Mouse (Mus musculus) frontal cortex, postnatal 25 days (tissue): ENCODE measurements around the gene Sdha.
A peak's percentile ranks its signal among the peaks of the same experiment; 100 is the strongest.

Experiments used
- DNase-seq, 2 experiments: peaks; one replicate each; pipeline ENCODE4 v3.0.0; 2022; ENCODE audit warnings: low spot score in 2 of 2

The Sdha gene

DNA sequence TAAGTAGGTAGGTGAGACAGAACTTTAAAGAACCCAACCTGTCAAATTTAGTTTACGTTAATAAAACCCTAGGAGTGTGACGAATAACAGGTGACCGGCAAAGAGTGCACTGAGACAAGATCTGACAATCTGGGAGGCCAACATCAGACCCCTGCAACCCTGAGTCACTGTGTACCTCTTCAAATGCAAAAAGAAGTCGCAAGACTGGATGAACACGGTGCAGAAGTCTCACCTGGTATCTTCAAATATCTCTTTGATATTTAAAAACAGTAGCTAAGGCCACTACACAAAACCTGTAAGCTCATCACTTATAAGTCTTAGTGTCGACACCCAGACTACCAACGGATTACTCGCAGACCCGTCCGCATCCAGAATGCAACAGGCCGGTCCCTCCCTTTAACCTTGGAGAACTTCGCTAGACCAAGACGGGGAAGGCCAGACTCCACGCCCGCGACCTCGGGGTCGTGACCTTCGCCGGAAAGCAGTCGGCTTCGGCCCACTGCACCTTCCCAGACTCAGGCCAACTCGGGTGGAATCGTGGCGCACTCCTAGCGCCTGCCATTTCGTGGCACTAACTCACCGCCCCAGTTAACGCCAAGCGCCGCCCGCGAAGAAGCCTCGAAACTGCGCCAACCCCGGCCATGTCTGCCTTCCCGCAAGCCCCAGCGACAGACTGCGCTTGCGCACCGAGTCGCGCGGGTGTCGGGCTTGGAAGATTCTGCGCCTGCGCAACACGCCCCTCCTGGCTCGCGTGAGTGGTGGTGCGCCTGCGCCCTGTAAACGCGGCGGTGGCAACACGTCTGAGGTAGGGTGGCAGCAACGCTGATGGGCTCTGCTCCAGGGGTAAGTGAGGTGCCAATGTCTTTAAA is at the start of gene Sdha, which contains the start of gene Ccdc127:
Sdha (minus strand) TSS at position 715 of the 869 bp plus-strand sequence.
Ccdc127 (plus strand) TSS at position 744 of the 869 bp plus-strand sequence.
- DNase-seq, result peak; percentile 93 to 96

DNA sequence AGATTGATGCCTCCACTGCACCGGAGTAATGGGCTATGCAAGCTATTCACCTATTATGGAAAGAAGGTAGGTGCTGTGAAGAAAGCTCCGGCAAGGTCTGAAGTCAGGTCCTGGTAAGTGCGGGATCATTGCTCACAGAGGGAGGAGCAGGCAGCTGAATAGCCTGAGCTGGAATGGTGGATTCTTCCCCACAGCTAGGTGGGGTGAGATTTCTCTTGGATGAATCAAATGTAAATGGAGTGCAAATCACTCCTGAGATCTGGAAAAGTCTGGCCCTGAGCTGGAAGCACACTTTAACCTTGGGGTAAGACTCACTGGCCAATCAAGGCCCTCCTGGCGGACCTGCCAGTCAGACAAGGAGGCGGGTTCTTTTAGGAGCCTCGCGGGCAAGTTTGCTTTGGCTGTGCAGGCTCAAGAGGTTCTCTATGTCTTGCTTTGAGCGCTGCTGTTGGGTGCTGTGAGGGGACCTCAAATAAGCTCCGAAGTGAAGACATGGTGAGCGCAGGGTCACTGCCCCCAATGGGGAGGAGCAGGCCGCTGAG is 49.3 kb upstream of the Sdha start, which contains the start of gene Ftl1-ps1:
Ftl1-ps1 (plus strand) TSS at position 397 of the 542 bp plus-strand sequence.
- DNase-seq, result no peak

DNA sequence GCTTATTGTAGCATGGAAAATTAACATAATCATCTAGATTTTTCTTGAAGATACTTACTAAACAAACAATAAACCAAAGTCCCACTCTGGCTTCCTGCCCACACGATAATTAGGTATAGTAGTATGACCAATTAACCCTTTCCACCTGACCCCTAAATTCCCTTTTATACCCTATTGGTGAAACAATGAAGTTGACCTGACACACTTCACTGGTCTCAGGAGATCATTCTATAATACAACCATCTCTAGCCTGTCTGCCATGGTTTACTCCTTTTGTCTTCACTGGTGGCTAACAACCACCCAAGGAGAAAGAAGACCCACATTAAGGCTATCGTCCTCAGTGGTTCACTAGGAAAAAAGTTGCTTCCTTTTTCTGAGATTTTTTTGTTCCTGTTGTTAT is 41.1 kb upstream of the Sdha start:
- DNase-seq, result no peak

DNA sequence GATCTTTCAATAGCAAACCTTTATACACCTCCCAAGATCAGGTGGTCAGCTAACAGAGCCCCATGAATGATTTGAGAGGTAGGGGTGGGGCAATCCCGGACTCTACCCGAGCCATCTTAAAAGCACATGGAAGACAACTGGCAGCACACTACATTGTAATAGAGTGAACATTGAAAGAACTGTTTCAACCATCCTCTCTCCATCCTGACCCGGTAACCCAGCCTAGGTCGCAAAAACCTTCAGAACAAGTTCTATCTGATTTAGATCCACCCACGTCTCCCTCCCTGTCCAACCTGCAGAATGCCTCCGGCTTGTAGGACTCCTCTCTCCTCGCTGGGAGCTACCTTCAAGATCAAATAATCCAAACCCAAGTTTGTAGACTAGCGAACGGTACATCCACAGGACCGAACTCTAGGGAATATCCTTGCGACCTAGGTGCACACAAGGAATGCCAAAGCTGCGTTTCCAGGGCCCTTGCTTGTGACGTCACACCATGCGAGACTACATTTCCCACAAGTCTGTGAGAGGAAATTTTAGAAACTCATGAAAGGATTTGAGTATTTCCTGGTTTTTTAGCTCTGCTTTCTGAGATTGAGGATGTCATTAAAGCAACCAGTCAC is 40.4 kb upstream of the Sdha start, which contains the start of gene Zfp72:
Zfp72 (minus strand) TSS at position 466 of the 620 bp plus-strand sequence.
- DNase-seq, result peak; percentile 59 to 68

DNA sequence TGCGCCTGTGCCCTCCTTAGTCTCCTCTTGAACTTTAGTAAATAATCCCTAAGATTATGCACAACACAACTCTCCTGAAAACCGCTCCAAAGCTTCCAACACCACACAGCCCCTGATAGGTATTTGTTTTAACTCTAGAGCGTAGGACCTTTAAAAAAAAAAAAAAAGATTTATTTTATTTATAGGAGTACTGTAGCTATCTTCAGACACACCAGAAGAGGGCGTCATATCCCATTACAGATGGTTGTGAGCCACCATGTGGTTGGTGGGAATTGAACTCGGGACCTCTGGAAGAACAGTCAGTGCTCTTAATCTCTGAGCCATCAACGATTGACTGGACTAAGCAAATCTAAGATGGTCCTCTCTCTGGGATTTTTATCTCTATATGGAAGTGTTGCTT is 39.6 kb upstream of the Sdha start:
- DNase-seq, result no peak

DNA sequence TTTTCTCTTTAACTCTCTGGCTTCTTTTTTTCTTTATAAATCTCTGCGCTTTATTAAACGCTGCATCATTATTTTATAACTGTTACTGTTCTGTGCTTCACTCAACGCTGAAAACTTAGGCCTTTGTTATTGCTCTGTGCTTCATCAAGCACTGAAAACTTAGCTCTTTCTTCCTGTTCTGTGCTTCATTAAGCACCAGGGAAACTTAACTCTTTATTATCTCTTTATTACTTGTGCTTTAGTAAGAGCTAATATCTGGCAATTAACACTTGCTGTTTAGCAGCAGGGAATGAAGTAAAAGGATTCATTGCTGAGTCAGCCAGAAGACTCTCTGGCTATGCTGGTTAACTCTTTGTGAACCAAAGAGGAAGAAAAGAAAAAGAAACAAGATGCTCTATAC is 32.2 kb upstream of the Sdha start:
- no peak for DNase-seq

DNA sequence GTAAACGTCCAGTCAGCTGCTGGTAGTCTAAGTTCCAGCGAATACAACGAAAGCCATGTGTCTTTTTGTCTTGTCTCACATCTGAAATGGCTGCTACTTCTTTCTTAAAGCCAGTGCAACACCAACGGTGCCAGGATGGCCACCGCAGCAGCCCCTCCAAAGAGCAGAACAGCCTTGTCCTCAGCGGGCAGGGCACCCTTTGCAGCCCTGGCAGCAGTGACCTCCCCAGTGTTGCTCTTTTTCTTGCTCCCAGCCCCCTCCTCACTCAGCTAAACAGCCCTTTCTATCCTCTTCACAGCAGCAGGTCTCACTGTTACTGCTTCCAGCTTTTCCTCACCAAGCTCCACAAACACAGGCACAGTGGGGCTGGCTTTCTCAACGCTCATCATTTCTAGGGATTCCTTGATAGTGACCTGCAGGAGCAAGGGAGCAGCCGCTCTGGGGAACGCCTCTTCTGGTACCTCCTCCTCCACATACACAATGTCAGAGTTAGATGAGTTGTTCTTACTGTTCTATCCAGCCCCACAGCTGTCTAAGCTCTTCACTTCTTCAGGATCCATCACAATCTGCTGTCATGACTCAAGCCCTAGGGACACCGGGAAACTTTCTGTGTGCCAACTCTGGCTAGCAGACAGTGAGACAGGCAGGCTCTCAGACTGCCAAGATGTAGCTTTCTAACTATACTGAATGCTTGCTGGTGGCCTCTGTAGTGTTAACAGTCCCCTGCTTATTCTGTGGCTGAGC is 31.6 kb upstream of the Sdha start:
- DNase-seq, result no peak

DNA sequence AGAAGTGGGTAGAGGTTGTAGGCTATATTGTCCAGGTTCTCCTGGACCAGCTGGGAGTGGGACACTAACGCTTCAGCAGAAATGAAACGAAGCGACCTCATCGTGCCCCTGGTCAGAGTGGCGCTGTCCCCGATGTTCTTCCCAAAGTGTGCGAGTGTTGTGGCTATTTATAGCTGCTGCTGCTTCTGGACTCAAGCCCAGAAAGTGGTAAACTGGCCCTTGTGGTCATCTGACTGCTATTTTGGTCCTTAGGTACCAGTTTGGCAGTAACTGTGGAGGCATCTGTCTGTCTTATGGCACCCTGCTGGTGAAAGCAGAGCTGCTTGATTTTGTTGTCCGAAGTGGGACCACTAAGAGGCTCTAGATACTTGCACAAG is 13.8 kb upstream of the Sdha start, which contains the start of gene Lrrc14b:
Lrrc14b (minus strand) TSS at position 147 of the 377 bp plus-strand sequence.
- no peak for DNase-seq

DNA sequence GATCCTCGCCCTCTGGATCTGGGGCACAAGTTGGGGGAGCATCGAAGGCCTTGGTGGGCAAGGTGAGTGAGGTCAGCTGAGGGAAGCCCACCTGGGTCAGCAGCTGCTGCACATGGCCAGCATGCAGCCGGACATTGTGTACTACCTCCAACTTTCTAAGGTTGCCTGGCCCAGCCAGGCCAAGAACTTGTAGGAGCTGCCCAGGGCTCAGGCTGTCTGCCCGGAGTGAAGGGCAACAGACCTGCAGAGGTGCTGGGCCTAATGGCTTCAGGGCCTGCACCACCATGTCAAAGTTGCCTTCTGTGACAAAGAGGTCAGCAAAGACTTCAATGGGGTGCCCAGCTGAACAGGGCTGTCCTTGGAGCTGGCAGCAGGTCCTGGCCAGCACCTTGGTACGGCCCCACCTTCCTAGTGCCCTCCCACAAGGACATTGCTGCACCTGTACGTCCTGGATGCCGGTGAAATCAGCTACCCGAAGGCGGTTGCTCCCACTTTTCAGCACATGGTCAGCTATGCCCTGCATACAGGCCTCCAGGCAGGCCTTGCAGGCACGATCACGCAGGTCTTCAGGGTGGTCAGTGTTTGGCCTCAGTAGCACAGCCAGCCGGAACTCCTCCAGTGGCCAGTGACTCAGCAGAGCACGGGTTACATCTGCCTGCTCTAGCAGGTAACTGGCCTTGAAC is 13.2 kb upstream of the Sdha start:
- DNase-seq, result no peak

DNA sequence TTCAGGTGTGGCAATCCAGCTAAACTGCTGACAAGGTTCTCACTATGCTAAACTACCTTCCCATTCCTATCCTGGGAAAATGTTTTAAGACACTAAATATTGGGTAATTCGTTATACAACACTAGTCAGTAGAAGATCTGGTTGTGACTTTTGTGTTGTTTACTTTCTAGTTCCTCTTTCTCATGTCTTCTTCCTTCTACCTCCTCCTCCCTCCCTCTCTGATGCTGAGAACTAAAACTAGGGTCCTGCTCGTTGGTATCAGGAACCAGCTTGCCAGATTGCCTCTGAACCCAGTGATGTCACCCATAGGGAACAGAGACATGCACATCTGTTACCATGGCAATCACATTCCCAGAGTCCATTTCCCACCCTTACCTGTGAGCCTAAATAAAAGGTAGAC is 12.1 kb upstream of the Sdha start:
- no peak for DNase-seq

DNA sequence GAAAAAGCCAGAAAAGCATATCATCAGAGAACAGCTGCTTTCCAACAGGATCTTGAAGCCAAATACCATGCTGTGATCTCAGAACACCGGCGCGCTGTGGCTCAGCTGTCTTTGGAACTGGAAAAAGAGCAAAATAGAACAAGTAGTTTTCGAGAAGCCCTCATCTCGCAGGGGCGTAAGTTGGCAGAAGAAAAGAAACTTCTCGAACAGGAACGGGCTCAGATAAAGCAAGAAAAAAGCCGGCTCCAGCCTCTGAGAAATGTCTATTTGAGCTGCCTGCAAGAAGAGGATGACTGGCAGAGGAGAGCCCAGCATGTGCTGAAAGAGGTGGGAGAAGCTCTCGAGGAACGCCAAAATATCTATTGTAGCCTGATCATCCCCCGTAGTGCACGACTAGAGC is 6.4 kb upstream of the Sdha start:
- DNase-seq, result no peak

DNA sequence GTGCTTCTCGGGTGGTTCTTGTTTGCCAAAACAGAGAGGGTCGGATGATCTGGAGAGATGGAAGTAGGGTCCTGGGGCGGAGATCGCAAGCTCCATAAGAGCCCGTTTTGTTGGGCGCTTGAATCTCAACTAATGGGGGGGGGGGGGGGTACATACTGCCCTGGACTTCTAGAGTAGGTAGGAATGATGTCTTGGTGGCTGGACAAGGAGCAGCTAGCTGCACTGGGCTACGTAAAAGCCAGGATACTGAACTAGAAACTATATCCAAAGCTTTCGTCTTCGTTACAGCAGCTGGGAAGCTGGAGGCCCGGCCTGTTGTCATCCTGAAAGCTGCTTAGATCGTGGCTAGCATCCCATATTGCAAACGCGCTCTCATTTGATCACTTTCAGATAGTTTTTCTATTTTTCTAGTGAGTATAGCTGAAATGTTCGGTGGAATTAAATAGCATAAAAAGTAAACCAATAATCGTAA is 391 bp upstream of the Sdha start:
- DNase-seq, result no peak

DNA sequence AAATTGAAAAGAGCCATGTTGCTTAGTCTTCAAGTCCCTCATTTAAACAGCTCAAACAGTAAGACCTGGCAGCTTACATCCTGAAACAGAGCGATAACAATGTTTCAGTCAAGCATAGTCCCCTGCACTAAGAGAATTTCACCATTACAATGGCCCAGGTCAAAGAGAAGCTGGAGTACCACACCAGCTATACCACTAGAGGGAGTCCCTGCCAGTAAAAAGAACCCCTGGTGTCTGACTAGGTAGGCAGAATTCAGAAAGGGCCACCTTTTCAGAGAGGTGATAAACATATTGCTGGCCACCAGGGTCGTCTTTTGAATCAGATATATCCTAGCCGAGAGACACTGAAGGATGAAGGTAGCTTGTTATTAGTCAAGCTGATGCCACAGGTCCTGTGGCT is 9.0 kb downstream of the Sdha start:
- DNase-seq, result no peak

DNA sequence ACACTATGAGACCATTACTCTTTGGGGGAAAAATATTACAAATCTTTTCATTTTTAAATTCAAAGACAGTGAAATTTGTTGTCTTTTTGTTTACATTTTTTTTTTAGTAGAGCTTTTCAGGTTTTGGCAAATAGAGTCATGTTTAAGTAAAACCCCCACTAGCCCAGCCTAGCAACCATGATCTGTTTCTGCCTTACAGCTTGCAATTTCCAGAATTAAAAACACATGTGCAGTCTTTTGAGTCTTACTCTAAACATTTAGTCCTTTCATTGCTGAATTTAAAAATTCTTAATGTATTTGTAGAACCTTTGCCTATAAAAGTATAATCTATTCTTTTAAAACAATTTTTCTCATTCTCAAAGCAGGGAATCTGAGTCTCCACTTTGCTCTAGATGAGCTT is 20.8 kb downstream of the Sdha start:
- no peak for DNase-seq

DNA sequence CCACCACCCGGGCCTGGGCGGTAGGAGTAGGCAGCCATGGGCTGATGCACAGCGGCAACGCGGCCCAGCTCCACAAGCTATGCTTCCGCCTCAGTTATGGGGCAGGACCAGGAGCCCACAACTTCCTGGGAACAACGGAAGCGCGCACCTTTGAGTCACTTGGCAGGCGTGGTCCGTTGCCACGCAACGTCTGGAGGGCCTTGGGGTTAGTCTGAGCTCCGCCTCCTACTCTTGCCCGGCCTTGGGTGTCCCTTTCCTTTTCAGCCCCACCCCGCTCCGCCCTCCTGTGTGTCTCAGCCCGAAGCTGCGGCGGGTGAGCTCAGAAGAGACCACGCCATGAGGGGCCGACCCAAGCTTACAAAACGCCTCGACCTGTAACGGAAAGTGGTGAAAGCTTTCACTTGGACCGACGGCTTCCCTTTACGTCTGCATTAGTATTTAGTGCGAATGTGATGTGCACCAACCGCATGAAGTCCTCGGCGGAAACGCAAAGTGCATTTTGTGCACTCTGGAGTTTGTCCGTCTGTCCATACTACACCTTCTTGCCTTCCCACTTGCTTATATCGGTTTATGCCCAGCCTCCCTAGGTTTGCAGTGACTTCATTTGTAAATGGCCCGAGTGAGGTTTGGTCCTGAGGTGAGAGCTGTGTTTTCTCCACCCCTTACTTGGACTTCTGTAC is 32.8 kb downstream of the Sdha start, which contains the start of gene Pdcd6:
Pdcd6 (minus strand) TSS at position 411 of the 680 bp plus-strand sequence.
- peak; percentile 66 to 81 for DNase-seq

DNA sequence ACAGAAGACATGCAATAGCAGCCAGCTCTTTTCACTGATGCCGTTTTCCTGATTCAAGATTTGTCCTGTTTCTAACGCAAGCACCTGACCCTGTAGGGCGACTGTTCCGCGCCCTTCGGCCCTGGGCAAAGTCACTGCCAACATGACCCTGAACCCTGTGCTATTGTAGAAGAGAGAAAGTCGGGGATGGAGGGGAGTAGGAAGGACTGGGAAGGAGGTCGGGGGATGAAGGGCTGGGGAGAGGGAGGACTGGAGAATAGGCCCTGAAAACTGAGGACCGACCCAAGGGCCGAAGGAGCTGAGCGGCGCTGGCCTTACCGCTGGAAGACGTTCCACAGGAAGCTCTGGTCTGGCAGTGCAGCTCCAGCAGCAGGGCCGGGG is 33.3 kb downstream of the Sdha start:
- no peak for DNase-seq

DNA sequence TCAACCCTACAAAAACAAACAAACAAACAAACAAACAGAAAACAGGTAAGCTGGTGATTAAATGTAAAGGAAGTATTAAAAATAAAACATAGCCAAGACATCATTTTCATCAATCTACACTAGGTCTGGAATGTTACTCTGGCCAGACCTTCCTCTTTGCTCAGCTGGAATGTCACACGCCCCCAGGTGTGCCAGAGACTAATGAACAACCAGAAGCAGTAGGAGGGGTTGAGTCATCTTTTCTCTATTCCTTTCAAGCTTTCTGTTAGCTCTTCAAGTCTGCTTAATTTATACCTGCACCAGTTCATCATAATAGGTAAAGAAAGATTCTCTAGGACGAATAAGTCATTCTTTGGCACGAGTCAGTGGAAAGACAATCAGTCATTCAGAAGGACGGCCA is 33.7 kb downstream of the Sdha start:
- DNase-seq, result no peak

DNA sequence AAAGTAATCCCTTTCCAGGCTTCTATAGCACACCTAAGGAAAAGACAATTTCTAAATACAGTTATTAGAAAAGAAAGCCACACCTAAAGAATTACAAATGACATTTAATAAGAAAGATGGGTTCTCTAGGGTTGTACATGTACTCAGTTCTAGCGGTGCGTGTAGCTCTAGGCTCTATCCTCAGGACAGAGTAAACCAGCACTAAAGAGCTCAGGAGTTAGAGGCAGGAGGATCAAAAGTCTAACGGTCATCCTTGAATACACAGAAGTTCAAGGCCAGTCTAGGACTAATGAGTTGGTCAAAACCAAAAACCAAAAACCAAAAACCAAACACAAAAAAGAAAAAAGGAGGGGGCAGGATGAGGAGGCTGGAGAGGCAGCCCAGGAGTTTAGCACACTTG is 35.5 kb downstream of the Sdha start:
- no peak for DNase-seq

DNA sequence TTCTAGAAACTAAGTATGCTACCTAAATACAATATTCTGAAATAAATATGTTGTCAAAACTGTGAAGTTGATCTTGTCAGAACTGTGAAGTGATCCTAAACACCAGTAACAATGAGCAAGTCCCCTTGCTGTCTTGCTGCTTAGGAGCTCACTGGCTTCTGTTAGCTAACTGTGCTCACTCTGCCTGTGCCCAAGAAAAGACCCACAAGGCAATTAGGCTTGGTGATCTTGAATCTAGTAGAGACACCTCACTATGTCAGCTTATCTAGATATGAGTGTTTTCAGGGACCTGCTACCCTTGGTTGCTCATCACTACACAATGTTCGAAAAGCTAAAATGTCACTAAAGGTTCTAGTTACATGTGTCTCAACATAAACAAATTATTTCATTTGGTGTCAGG is 44.3 kb downstream of the Sdha start:
- DNase-seq, result no peak

DNA sequence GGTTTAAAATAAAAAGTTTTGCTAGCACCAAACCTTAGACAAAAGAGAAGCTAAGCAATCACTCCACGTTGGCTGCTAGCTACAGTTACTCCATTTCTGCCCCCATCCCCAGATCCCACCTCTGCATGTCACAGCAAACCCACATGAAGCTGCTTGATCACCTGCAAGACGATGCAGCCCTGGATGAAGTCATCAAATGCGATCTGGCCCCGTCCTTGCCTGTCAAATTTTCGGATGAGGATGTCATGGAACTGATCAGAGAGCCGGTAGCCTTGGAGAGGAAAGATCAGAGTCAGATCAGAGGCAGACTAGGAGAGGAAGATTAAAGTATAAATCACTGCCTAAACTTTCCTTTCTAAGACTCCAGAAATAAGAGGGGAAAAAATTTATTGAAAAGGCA is 44.7 kb downstream of the Sdha start:
- no peak for DNase-seq
